Mouse (Mus musculus) ES-E14 (cell line): ENCODE data around the gene Nfs1. TPM values are rescaled to one million over a fixed set of nuclear protein-coding genes. Genes with fewer than 3 reads are reported as not detected.
"Not testable (repeated sequence)": the region's sequence is repeated elsewhere in the genome, so short reads cannot be mapped to it uniquely, and the experiment has no call there.

Experiments used
- DNase-seq: peaks from one replicate; pipeline ENCODE4 v3.0.0-alpha.2; 2013; ENCODE audit warnings: low read depth, low spot score
- H3K27ac ChIP-seq: 2 replicates; pipeline ENCODE4 v1.5.1; 2012; ENCODE audit warnings: low read depth, mild to moderate bottlenecking, low read length, moderate library complexity, mixed read lengths; ENCODE audit not compliant: poor library complexity, insufficient read depth, severe bottlenecking
- H3K36me3 ChIP-seq: 2 replicates; pipeline ENCODE4 v1.6.1; 2012; ENCODE audit warnings: mild to moderate bottlenecking, low read length, moderate library complexity, mixed read lengths; ENCODE audit not compliant: control insufficient read depth, poor library complexity, insufficient read depth, severe bottlenecking
- H3K4me1 ChIP-seq, 2 experiments: fragments of 150-350 bp in 1 of 2; sonication (generic) in 1 of 2; 2 replicates each; pipeline ENCODE4 v1.6.1; 2012; ENCODE audit warnings: low read length in 2 of 2, mild to moderate bottlenecking in 1 of 2, mixed read lengths in 1 of 2; ENCODE audit not compliant: control insufficient read depth in 2 of 2, insufficient read depth in 2 of 2, poor library complexity in 1 of 2
- H3K4me3 ChIP-seq, 2 experiments: fragments of 150-350 bp in 1 of 2; sonication (generic) in 1 of 2; 2 replicates each; pipeline ENCODE4 v1.5.1; 2012; ENCODE audit warnings: low read length in 2 of 2, low read depth in 1 of 2, mild to moderate bottlenecking in 1 of 2, mixed read lengths in 1 of 2; ENCODE audit not compliant: insufficient read depth in 1 of 2, poor library complexity in 1 of 2, severe bottlenecking in 1 of 2
- H3K9ac ChIP-seq: 2 replicates; pipeline ENCODE4 v1.6.1; 2012; ENCODE audit warnings: low read depth, mild to moderate bottlenecking, low read length, mixed read lengths; ENCODE audit not compliant: poor library complexity, insufficient read depth, severe bottlenecking
- H3K9me3 ChIP-seq: fragments of 150-350 bp; sonication (generic); 2 replicates; pipeline ENCODE4 v1.6.1; 2012; ENCODE audit warnings: low read depth, mild to moderate bottlenecking, low read length; ENCODE audit not compliant: control insufficient read depth, insufficient read depth
- CHD2 ChIP-seq: IDR thresholded peaks from 2 replicates; pipeline ENCODE4 v1.6.1; 2014; ENCODE audit warnings: mild to moderate bottlenecking, low read depth, low read length, inconsistent platforms
- HCFC1 ChIP-seq: IDR thresholded peaks from 2 replicates; pipeline ENCODE4 v1.6.1; 2012; ENCODE audit warnings: low read length, inconsistent platforms, borderline replicate concordance; ENCODE audit not compliant: insufficient read depth
- MAFK ChIP-seq: IDR thresholded peaks from 2 replicates; pipeline ENCODE4 v1.6.1; 2014; ENCODE audit warnings: mild to moderate bottlenecking, low read depth, low read length, inconsistent platforms; ENCODE audit not compliant: insufficient read depth
- ZC3H11A ChIP-seq: IDR thresholded peaks from 2 replicates; pipeline ENCODE4 v1.6.1; 2012; ENCODE audit warnings: low read depth, mild to moderate bottlenecking, inconsistent platforms, low read length, borderline replicate concordance
- ZNF384 ChIP-seq: IDR thresholded peaks from 2 replicates; pipeline ENCODE4 v1.6.1; 2012; ENCODE audit warnings: low read depth, low read length, inconsistent platforms
- in situ Hi-C, 2 experiments: fragments of 600-800 bp; cut with MboI; formaldehyde crosslinking; loops; one replicate each; pipeline ENCODE4 v1.15.1; 2025; ENCODE audit warnings: low sequenced_read_pairs in 2 of 2, inconsistent platforms in 1 of 2; ENCODE audit not compliant: unreplicated experiment in 2 of 2
- total RNA-seq: library from RNA; depleted of rRNA; stranded (reverse); fragments of 300-350 nt; gene quantifications from 2 replicates; pipeline ENCODE4 v1.2.3, GENCODE M21; 2012

Nfs1 gene
- total RNA-seq, 1 experiment = 41.6 TPM

- Histone ChIP-seq H3K9ac (no peak overlapping the region; the same call in 1 of the 2 replicates), H3K9me3 (no peaks in the 10 kb centered on the region), H3K4me1 (peaks cover 0 to 7% of the 10 kb centered on the region in 2 experiments; a peak in 1 of 4 replicates), H3K27ac (0 out of 2 replicates have a peak overlapping the region, but pooled peaks have one; percentile 31), H3K4me3 (no peak overlapping the region), H3K36me3 (peaks cover 2% of the 10 kb centered on the region)
- no peak for DNase-seq
- TF ChIP-seq ZNF384 (no peak), HCFC1 (no peak), CHD2 (no peak), ZC3H11A (no peak), MAFK (no peak)
- in situ Hi-C loops = no loop called here
Measured at GRCm38 (mm10) chr2:156134161-156134560, 9.8 kb downstream of the Nfs1 start.

- no peak within 1 kb of the TSS for H3K27ac ChIP-seq
- peaks cover 11% of the 10 kb centered on the region; the same call in 1 of the 2 replicates for H3K36me3 ChIP-seq
- H3K4me3 ChIP-seq = no peak within 1 kb of the TSS
- in situ Hi-C loops = no loop called here
- DNase-seq = no peak
- H3K9ac ChIP-seq = no peak within 1 kb of the TSS
- TF ChIP-seq MAFK = no peak
- TF ChIP-seq ZNF384 = no peak
- TF ChIP-seq CHD2 = no peak
- TF ChIP-seq ZC3H11A = no peak
- no peak for TF ChIP-seq HCFC1
- H3K9me3 ChIP-seq = no peaks in the 10 kb centered on the region
- H3K4me1 ChIP-seq = no peaks in the 10 kb centered on the region
Measured at GRCm38 (mm10) chr2:156126992-156127391, 17.0 kb downstream of the Nfs1 start, which contains the start of gene Gm28036. Gm28036 (minus strand) TSS chr2:156127092.

GRCm38 (mm10) chr2:156123731-156124130, 20.3 kb downstream of the Nfs1 start:
- DNase-seq = no peak
- H3K4me1 ChIP-seq = no peaks in the 10 kb centered on the region
- H3K4me3 ChIP-seq = no peak overlapping the region
- H3K9ac ChIP-seq = no peak overlapping the region
- H3K27ac ChIP-seq = no peak overlapping the region
- no peaks in the 10 kb centered on the region for H3K9me3 ChIP-seq
- H3K36me3 ChIP-seq = peaks cover 9% of the 10 kb centered on the region; the same call in 1 of the 2 replicates
- TF ChIP-seq HCFC1 = no peak
- no peak for TF ChIP-seq CHD2
- TF ChIP-seq ZNF384 = no peak
- no peak for TF ChIP-seq ZC3H11A
- TF ChIP-seq MAFK = no peak
- in situ Hi-C loops = no loop called here

GRCm38 (mm10) chr2:156119566-156119965, 24.4 kb downstream of the Nfs1 start:
- H3K4me1 ChIP-seq = no peaks in the 10 kb centered on the region
- TF ChIP-seq ZNF384 (no peak), HCFC1 (no peak), ZC3H11A (no peak), MAFK (no peak), CHD2 (no peak)
- no peaks in the 10 kb centered on the region for H3K9me3 ChIP-seq
- no peak overlapping the region for H3K27ac ChIP-seq
- no peak overlapping the region for H3K4me3 ChIP-seq
- DNase-seq = no peak
- H3K36me3 ChIP-seq = peaks cover 4% of the 10 kb centered on the region; the same call in 1 of the 2 replicates
- H3K9ac ChIP-seq = no peak overlapping the region
- in situ Hi-C loops = no loop called here

- H3K9ac ChIP-seq = peak overlapping the region; percentile 57; the same call in 1 of the 2 replicates
- H3K27ac ChIP-seq, DNase-seq, in situ Hi-C loops, H3K9me3 ChIP-seq, H3K36me3 ChIP-seq, H3K4me1 ChIP-seq: not testable (repeated sequence)
- peak overlapping the region; percentile 28 to 70; a peak in 2 of 4 replicates for H3K4me3 ChIP-seq
- peak; percentile 41; the same call in 1 of the 2 replicates for TF ChIP-seq ZNF384
Measured at GRCm38 (mm10) chr2:156112080-156112423, 31.9 kb downstream of the Nfs1 start.
